Mouse (Mus musculus): ENCODE data around the gene Ccdc8.

Gene Ccdc8

DNA sequence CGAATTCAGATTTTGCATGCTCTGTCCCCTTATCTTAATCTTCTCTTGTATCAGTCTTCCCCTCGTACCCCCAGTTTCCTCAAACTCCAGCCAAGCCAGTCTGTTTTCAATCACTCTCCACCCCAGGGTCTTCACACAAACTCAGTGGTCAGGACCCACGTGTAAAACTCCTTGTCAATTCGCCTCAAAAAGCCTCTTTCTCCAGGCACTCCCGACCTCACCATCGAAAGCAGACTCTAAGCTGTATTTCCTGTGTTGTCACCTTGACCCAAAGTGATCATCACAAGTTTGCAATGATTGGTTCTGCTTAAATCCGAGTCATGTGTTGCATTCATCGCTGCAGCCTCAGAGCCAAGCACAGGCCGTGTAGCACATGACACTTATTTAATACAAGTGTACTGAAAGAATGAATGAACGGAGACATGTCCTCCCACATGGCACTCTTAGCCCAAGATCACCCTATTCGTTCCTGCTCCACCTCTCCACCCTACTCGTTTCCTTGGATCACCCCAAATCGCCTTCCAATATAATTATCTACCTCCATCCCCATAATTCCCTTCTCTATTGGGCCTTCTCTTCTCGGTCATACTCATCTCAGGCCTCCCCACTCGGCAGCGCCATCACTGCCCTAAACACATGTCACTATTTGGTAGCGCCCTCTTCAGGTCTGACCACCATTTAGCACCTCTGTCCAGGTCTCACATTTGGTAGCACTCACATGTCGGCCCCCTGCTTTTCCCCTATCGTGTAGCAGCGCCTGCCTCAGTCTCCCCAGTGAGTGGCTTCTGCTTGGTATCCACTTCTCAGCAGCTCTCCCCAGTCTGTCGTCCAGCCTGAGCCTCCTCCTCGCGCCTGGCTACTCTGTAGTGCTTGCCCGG lies 34.4 kb downstream of the Ccdc8 start:
- in situ Hi-C loops (cut with MboI; ENCODE audit: low pct_unique_long_range_greater_than_20kb in 1 of 2, low sequenced_read_pairs in 2 of 2, unreplicated experiment in 1 of 2) = no loop called here

DNA sequence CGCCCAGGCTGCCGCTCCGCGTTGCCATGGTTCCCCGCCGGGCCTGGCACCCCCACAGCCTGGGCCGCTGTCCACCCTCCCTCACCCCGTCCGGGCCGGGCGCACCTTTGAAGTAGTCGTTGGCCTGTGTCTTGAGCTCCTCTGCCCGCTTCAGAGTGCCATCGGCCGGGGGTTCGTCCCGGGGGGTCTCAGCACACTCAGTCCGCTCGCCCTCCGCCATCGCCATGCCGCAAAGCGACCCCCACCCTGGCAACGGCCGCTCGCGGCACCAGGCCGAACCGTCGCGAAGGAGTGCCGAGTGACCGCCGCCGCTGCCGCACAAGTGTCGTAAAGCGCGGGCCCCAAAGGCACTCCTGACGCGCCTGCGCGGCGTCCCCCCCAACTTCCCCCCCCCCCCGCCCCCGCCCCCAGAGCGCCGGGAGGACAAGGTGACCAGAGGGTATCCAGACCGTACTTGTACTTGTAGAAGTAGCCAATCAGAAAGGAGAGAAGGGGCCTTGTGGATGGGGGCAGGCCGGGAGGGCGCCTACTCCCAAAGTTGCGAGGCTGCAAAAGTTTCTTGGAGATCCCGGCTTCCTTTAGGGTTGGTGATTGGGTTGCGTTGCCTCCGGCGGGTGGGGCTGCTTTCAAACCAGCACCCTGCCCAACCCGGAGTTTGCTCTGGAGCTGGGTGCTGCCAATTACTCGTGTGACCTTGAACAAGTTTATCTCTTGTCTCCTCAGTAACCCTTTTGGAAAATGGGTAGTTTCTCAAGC lies 35.3 kb downstream of the Ccdc8 start, which contains the start of gene Ppp5c:
Gene Ppp5c, minus strand, starts transcription at position 337 of the 756 bp plus-strand sequence.
- in situ Hi-C loops (cut with MboI; ENCODE audit: low pct_unique_long_range_greater_than_20kb in 1 of 2, low sequenced_read_pairs in 2 of 2, unreplicated experiment in 1 of 2) = no loop called here

DNA sequence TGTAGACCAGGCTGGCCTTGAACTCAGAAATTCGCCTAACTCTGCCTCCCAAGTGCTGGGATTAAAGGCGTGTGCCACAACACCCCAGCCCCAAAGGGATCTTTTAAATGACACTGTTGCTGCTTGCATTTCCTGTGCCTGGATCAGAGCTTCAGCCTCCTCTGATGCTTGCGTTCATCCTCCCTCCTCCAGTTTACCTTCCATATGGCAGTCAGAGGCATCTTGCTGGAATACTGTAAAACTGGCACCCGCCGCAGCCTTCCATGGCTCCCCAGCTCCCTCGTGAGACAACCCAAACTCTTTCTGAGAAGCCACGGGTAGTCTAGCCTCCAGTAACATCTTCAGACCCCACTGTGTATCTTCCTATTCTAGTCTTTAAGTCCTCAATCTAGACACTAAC lies 36.4 kb downstream of the Ccdc8 start:
- in situ Hi-C loops (cut with MboI; ENCODE audit: low pct_unique_long_range_greater_than_20kb in 1 of 2, low sequenced_read_pairs in 2 of 2, unreplicated experiment in 1 of 2) = no loop called here

DNA sequence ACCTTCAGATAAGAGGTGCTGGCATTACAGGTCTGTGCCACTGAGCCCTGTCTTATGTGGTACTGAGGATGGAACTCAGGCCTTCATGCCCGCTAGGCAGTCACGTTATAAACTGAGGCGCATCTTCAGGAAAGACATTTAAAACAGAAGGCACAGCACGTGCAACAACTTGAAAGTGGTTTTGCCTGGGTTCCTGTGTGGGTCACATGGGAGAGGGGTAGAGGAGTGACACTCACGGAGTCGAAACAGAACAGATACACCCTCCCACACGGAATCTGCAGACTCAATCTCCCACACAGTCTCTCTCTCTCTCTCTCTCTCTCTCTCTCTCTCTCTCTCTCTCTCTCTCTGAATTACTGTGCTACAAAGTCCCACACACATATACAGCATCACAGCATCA lies 37.7 kb downstream of the Ccdc8 start:
- in situ Hi-C loops (cut with MboI; ENCODE audit: low pct_unique_long_range_greater_than_20kb in 1 of 2, low sequenced_read_pairs in 2 of 2, unreplicated experiment in 1 of 2) = no loop called here

DNA sequence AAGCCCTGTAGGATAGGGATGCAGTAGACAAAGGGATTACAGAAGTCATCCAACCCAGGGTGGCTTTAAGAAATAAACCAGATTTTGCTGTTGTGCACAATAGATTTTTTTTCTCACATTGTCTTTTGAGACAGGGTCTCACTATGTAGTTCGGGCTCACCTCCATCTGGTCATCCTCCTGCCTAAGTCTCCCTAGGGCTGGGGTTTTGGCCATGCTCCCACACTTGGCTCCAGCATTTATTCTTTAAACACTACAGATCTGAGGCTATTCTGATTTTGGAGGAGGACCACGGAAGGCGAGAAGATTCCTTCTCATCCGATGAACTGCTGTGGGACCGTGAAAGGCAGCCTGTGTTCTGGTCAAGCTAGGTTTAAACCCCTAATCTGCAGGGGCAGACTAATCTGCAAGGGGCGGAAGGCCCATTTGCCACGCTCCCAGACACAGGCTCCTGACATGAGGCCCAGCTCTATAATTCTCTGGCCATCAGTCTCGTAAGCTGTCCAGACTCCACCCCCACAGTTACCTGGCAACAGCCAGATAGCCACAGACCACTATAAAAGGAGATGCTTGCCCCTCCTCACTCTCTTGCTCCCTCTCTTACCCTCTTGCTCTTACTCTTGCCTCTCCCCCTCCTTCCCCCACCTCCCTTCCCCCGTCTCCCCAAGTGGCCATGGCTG lies 45.6 kb downstream of the Ccdc8 start:
- in situ Hi-C loops (cut with MboI; ENCODE audit: low pct_unique_long_range_greater_than_20kb in 1 of 2, low sequenced_read_pairs in 2 of 2, unreplicated experiment in 1 of 2) = no loop called here

DNA sequence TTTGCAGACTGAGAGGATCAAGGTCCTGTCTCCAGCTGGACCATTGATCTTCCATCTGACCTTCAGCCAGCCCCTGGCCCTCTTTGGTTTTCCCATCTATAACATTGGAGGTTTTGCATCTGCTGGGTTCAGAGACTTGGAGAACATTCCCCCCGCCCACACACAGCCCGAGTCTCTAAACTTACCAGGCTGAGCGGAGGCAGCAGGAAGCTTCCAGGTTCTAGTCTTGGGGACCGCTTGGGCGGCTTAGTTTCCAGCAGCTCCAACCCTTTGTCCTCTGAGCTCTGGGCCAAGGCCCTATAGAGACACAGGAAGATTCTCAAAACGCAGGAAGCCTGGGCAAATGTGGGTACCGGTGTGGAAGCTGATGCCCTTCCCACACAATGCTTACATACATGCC lies 46.9 kb downstream of the Ccdc8 start:
- in situ Hi-C loops (cut with MboI; ENCODE audit: low pct_unique_long_range_greater_than_20kb in 1 of 2, low sequenced_read_pairs in 2 of 2, unreplicated experiment in 1 of 2) = no loop called here

DNA sequence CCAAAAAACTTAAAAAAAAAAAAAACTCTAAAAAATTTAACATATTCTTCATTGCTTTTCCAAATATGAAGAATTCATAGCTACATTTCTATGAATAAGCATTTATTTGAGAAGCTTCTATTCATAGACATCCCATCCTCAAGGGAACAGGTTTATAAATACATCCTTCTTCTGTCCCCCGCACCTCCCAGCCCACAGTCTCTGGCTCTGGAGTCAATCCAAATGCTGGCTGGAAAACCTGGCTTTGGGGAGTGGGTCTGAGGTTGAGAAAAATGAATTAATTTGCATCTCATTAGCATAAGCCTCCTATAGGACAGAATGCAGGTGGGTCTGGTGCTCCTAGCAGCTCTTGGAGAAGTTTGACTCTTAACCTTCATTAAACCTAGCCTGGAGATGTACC lies 53.2 kb downstream of the Ccdc8 start:
- in situ Hi-C loops (cut with MboI; ENCODE audit: low pct_unique_long_range_greater_than_20kb in 1 of 2, low sequenced_read_pairs in 2 of 2, unreplicated experiment in 1 of 2) = no loop called here
